Mouse (Mus musculus) lung, postnatal 0 days (tissue): ENCODE measurements around the gene Gal. TPM values are rescaled to one million over a fixed set of nuclear protein-coding genes. Genes with fewer than 3 reads are reported as not detected.

Experiments
- ATAC-seq: fragments of 200-750 bp; cut with Nextera tagmentation; 2 replicates; pipeline ENCODE4 v1.8.0; 2017; ENCODE audit warnings: moderate library complexity
- DNase-seq: peaks from one replicate; pipeline ENCODE4 v3.0.0-alpha.2; 2016; ENCODE audit warnings: low spot score
- H3K27ac ChIP-seq: fragments of 300-500 bp; sonication (generic); 2 replicates; pipeline ENCODE4 v1.5.1; 2014; ENCODE audit warnings: antibody characterized with exemption, mild to moderate bottlenecking, low read length, mixed read lengths
- H3K27me3 ChIP-seq: fragments of 300-500 bp; sonication (generic); replicated peaks from 2 replicates; pipeline ENCODE4 v1.6.1; 2014; ENCODE audit warnings: low read length, mixed read lengths; ENCODE audit not compliant: insufficient read depth
- H3K36me3 ChIP-seq: fragments of 300-500 bp; sonication (generic); 2 replicates; pipeline ENCODE4 v1.6.1; 2014; ENCODE audit warnings: low read length, mixed read lengths; ENCODE audit not compliant: insufficient read depth
- H3K4me1 ChIP-seq: fragments of 300-500 bp; sonication (generic); 2 replicates; pipeline ENCODE4 v1.6.1; 2014; ENCODE audit warnings: antibody characterized with exemption, low read depth, low read length, mixed read lengths; ENCODE audit not compliant: insufficient read depth
- H3K4me2 ChIP-seq: fragments of 300-500 bp; sonication (generic); replicated peaks from 2 replicates; pipeline ENCODE4 v1.6.1; 2014; ENCODE audit warnings: low read depth, mild to moderate bottlenecking, low read length, moderate library complexity, mixed read lengths
- H3K4me3 ChIP-seq: fragments of 300-500 bp; sonication (generic); 2 replicates; pipeline ENCODE4 v1.5.1; 2014; ENCODE audit warnings: low read depth, low read length
- H3K9ac ChIP-seq: fragments of 300-500 bp; sonication (generic); replicated peaks from 2 replicates; pipeline ENCODE4 v1.6.1; 2014; ENCODE audit warnings: low read depth, mild to moderate bottlenecking
- H3K9me3 ChIP-seq: fragments of 300-500 bp; sonication (generic); 2 replicates; pipeline ENCODE4 v1.6.1; 2016; ENCODE audit warnings: low read length, mixed read lengths
- CTCF ChIP-seq: IDR thresholded peaks from 2 replicates; pipeline ENCODE4 v1.5.1; 2016; ENCODE audit warnings: antibody characterized with exemption, mild to moderate bottlenecking
- EP300 ChIP-seq: IDR thresholded peaks from 2 replicates; pipeline ENCODE4 v1.6.1; 2016; ENCODE audit warnings: antibody characterized with exemption, mild to moderate bottlenecking, control low read depth
- WGBS: fragments of 180-500 bp; shearing (Covaris S2); extraction: QIAGEN DNeasy Blood & Tissue Kit; methylation state at CpG from one replicate; pipeline ENCODE4 v1.1.7; 2014; 5-methylcytosine and 5-hydroxymethylcytosine counted together
- polyA plus RNA-seq: library from polyadenylated mRNA; unstranded; fragments of >200 nt; fragmentation: Nextera tagmentation; extraction: Ambion mirVana; gene quantifications from 2 replicates; pipeline ENCODE4 v1.2.1, GENCODE M21; 2015

Gal gene
- polyA plus RNA-seq, 1 experiment from 2014 or later, result 8.7 TPM

DNA sequence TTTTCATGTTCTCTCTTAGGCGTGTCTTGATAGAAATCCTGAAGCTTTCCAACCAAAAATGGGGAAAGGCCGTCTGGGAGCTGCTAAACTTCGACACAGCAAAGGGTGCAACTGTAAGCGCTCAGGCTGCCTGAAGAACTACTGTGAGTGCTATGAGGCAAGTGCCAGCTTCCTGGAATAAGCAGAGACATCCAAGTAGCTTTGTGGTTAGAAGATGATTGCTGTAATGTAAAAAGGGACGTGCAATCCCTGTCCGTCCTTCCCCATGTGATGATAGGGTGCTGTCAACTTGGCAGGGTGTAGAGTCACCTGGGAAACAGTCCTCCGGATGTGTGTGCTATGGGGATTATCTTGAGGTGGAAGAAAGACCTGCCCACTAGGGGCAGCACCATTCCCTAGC, 10.3 kb downstream of the Gal start:
- Histone ChIP-seq H3K4me1 (no peaks in the 10 kb centered on the region), H3K27ac (no peak overlapping the region), H3K4me2 (no peak overlapping the region), H3K9me3 (no peaks in the 10 kb centered on the region), H3K36me3 (no peaks in the 10 kb centered on the region), H3K9ac (no peak overlapping the region), H3K27me3 (no peaks in the 10 kb centered on the region), H3K4me3 (no peak overlapping the region)
- 75% methylated on average over 7 of the region's 7 CpGs for WGBS
- DNase-seq, result no peak
- TF ChIP-seq EP300 (no peak), CTCF (no peak)
- ATAC-seq, result no peak

DNA sequence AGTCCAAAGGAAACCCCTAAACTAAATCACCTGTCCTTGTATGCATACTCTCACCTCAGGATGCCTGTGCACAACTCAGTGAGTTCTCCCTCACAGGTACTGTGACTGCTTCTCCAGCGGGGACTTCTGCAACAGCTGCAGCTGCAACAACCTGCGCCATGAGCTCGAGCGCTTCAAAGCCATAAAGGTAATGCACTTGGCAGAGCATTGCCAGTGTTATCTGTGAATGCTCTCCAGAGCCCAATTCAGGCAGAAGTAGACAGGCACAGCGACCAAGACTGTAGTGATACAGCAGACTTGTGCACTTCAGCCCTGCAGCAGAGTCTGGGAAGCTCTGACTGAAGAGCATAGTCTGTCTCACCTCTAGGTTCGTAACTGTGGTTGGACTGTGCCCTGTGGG, 12.0 kb downstream of the Gal start:
- Histone ChIP-seq H3K9me3 (no peaks in the 10 kb centered on the region), H3K4me3 (no peak overlapping the region), H3K27ac (no peak overlapping the region), H3K4me1 (no peaks in the 10 kb centered on the region), H3K36me3 (no peaks in the 10 kb centered on the region), H3K27me3 (no peaks in the 10 kb centered on the region), H3K4me2 (no peak overlapping the region), H3K9ac (no peak overlapping the region)
- ATAC-seq (no peak), DNase-seq (no peak)
- WGBS, result 74% methylated on average over 6 of the region's 6 CpGs
- TF ChIP-seq CTCF (no peak), EP300 (no peak)

GRCm38 (mm10) chr19:3401943-3402342, 12.4 kb downstream of the Gal start:
- no peak overlapping the region for H3K4me2 ChIP-seq
- TF ChIP-seq CTCF (no peak), EP300 (no peak)
- no peaks in the 10 kb centered on the region for H3K4me1 ChIP-seq
- no peaks in the 10 kb centered on the region for H3K9me3 ChIP-seq
- no peak overlapping the region for H3K4me3 ChIP-seq
- no peak for ATAC-seq
- H3K27me3 ChIP-seq, result no peaks in the 10 kb centered on the region
- no peak overlapping the region for H3K27ac ChIP-seq
- 40% methylated on average over 7 of the region's 7 CpGs for WGBS
- DNase-seq, result no peak
- H3K36me3 ChIP-seq, result no peaks in the 10 kb centered on the region
- no peak overlapping the region for H3K9ac ChIP-seq

DNA sequence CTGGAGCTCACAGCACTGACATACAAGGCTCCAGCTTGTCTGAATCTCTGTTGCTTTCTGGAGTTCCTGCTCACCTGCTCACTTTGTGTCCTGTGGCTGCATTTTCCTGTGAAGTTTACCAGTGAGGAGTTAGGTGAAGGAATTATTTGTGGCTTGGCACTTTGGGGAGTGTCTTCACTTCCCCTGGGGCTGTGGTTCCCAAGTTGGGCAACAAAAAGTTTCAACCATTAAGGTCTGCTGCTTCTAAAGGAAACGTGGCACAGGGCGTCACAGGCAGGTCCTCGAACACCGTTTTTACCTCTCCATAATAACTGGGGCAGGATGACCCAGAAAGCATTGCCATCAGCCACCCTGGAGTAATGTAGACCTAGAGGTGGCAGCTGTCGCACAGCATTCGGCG, 12.8 kb downstream of the Gal start:
- no peak for TF ChIP-seq EP300
- no peak for TF ChIP-seq CTCF
- ATAC-seq (no peak), DNase-seq (no peak)
- no peak overlapping the region for H3K4me2 ChIP-seq
- H3K27me3 ChIP-seq, result no peaks in the 10 kb centered on the region
- H3K4me3 ChIP-seq, result no peak overlapping the region
- no peak overlapping the region for H3K9ac ChIP-seq
- WGBS, result 72% methylated on average over 7 of the region's 7 CpGs
- H3K9me3 ChIP-seq, result no peaks in the 10 kb centered on the region
- H3K4me1 ChIP-seq, result no peaks in the 10 kb centered on the region
- H3K36me3 ChIP-seq, result no peaks in the 10 kb centered on the region
- no peak overlapping the region for H3K27ac ChIP-seq

- no peak for DNase-seq
- no peak for ATAC-seq
- 77% methylated on average over 4 of the region's 4 CpGs for WGBS
- no peak overlapping the region for H3K4me2 ChIP-seq
- TF ChIP-seq EP300 (no peak), CTCF (no peak)
- H3K4me3 ChIP-seq, result no peak overlapping the region
- H3K4me1 ChIP-seq, result no peaks in the 10 kb centered on the region
- H3K9ac ChIP-seq, result no peak overlapping the region
- no peak overlapping the region for H3K27ac ChIP-seq
- no peaks in the 10 kb centered on the region for H3K27me3 ChIP-seq
- H3K9me3 ChIP-seq, result no peaks in the 10 kb centered on the region
- no peaks in the 10 kb centered on the region for H3K36me3 ChIP-seq
These were observed 14.3 kb downstream of the Gal start for GRCm38 (mm10) chr19:3400057-3400456.

DNA sequence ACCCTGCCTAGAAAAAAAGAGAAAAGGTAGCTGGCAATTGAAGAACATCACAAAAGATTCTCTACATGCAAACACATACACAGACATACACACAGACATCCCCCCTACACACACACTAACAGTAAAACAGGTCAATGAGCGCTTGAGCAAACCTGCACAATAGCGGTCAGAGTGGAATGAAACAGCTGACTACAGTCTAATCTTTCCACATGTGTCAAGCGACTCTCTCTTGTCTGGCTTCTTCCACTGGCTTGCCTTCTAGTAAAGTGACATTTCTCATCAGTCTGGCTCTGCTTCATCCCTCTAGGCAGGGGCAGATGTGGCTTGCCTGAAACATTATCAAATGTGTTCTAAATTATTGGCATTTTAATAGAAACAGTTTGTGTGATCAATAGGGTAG, 20.1 kb downstream of the Gal start:
- TF ChIP-seq CTCF, result no peak
- TF ChIP-seq EP300, result no peak
- Histone ChIP-seq H3K9me3 (no peaks in the 10 kb centered on the region), H3K9ac (no peak overlapping the region), H3K4me2 (no peak overlapping the region), H3K27me3 (no peaks in the 10 kb centered on the region), H3K36me3 (no peaks in the 10 kb centered on the region), H3K4me1 (no peaks in the 10 kb centered on the region), H3K4me3 (no peak overlapping the region), H3K27ac (no peak overlapping the region)
- DNase-seq, result no peak
- no peak for ATAC-seq
- 79% methylated on average over 3 of the region's 3 CpGs for WGBS

GRCm38 (mm10) chr19:3392384-3392783, 22.0 kb downstream of the Gal start:
- TF ChIP-seq EP300 (no peak), CTCF (no peak)
- no peaks in the 10 kb centered on the region for H3K4me1 ChIP-seq
- no peak overlapping the region for H3K27ac ChIP-seq
- DNase-seq, result no peak
- ATAC-seq, result no peak
- no peaks in the 10 kb centered on the region for H3K9me3 ChIP-seq
- no peak overlapping the region for H3K9ac ChIP-seq
- no peak overlapping the region for H3K4me3 ChIP-seq
- no peak overlapping the region for H3K4me2 ChIP-seq
- no peaks in the 10 kb centered on the region for H3K36me3 ChIP-seq
- WGBS, result 48% methylated on average over 1 of the region's 1 CpGs
- H3K27me3 ChIP-seq, result no peaks in the 10 kb centered on the region
